Mouse (Mus musculus) limb, embryonic 15.5 days (tissue): ENCODE measurements around the gene Bicral. TPM values are rescaled to one million over a fixed set of nuclear protein-coding genes. Genes with fewer than 3 reads are reported as not detected.

Source experiments
- ATAC-seq: fragments of 200-750 bp; cut with Nextera tagmentation; 2 replicates; pipeline ENCODE4 v1.8.0; 2017; ENCODE audit warnings: low read depth, moderate TSS enrichment; ENCODE audit not compliant: insufficient number of reproducible peaks, low FRiP score, low TSS enrichment
- H3K27ac ChIP-seq: fragments of 300-500 bp; sonication (generic); 2 replicates; pipeline ENCODE4 v1.5.1; 2015; ENCODE audit warnings: moderate library complexity, mild to moderate bottlenecking, inconsistent platforms
- H3K27me3 ChIP-seq: fragments of 300-500 bp; sonication (generic); 2 replicates; pipeline ENCODE4 v1.6.1; 2015; ENCODE audit warnings: inconsistent platforms
- H3K36me3 ChIP-seq: fragments of 300-500 bp; sonication (generic); 2 replicates; pipeline ENCODE4 v1.6.1; 2015; ENCODE audit warnings: inconsistent platforms
- H3K4me1 ChIP-seq: fragments of 300-500 bp; sonication (generic); 2 replicates; pipeline ENCODE4 v1.6.1; 2015; ENCODE audit warnings: inconsistent platforms
- H3K4me2 ChIP-seq: fragments of 300-500 bp; sonication (generic); 2 replicates; pipeline ENCODE4 v1.6.1; 2015; ENCODE audit warnings: mild to moderate bottlenecking, inconsistent platforms
- H3K4me3 ChIP-seq: fragments of 300-500 bp; sonication (generic); 2 replicates; pipeline ENCODE4 v1.5.1; 2015; ENCODE audit warnings: mild to moderate bottlenecking, inconsistent platforms
- H3K9ac ChIP-seq: fragments of 300-500 bp; sonication (generic); 2 replicates; pipeline ENCODE4 v1.6.1; 2015; ENCODE audit warnings: inconsistent platforms
- H3K9me3 ChIP-seq: fragments of 300-500 bp; sonication (generic); 2 replicates; pipeline ENCODE4 v1.6.1; 2016; ENCODE audit warnings: inconsistent platforms
- WGBS: fragments of 180-500 bp; shearing (Covaris S2); methylation state at CpG from one replicate; pipeline ENCODE4 v1.1.7; 2015; 5-methylcytosine and 5-hydroxymethylcytosine counted together
- polyA plus RNA-seq: library from polyadenylated mRNA; unstranded; fragments of >200 nt; fragmentation: Nextera tagmentation; extraction: Ambion mirVana; gene quantifications from 2 replicates; pipeline ENCODE4 v1.2.1, GENCODE M21; 2015

Gene Bicral
- polyA plus RNA-seq, 1 experiment from 2014 or later, result 3.8 TPM

GRCm38 (mm10) chr17:46763544-46763943 lies 94.7 kb downstream of the Bicral start, which contains the start of gene Ptcra:
Ptcra (minus strand) TSS chr17:46763712.
- no peak within 1 kb of the TSS for H3K4me2 ChIP-seq
- no peak within 1 kb of the TSS for H3K4me3 ChIP-seq
- no peak within 1 kb of the TSS for H3K9ac ChIP-seq
- H3K4me1 ChIP-seq, result no peaks in the 10 kb centered on the region
- no peak within 1 kb of the TSS for H3K27ac ChIP-seq
- 50% methylated on average over 2 of the region's 2 CpGs for WGBS
- no peaks in the 10 kb centered on the region for H3K36me3 ChIP-seq
- no peaks in the 10 kb centered on the region for H3K27me3 ChIP-seq
- H3K9me3 ChIP-seq, result no peaks in the 10 kb centered on the region
- ATAC-seq, result no peak

- no peak overlapping the region for H3K4me2 ChIP-seq
- WGBS, result 77% methylated on average over 12 of the region's 12 CpGs
- H3K9ac ChIP-seq, result no peak overlapping the region
- H3K27ac ChIP-seq, result no peak overlapping the region
- ATAC-seq, result no peak
- no peaks in the 10 kb centered on the region for H3K27me3 ChIP-seq
- no peaks in the 10 kb centered on the region for H3K9me3 ChIP-seq
- 0 out of 2 replicates have a peak, but pooled peaks cover 4% of the 10 kb centered on the region for H3K4me1 ChIP-seq
- H3K36me3 ChIP-seq, result no peaks in the 10 kb centered on the region
- no peak overlapping the region for H3K4me3 ChIP-seq
Observed at GRCm38 (mm10) chr17:46758753-46759152, 99.5 kb downstream of the Bicral start.

- under 1% methylated on average over 58 of the region's 58 CpGs for WGBS
- peaks cover 7% of the 10 kb centered on the region; the same call in 1 of the 2 replicates for H3K36me3 ChIP-seq
- peak within 1 kb of the TSS; percentile 94 for H3K27ac ChIP-seq
- H3K4me1 ChIP-seq, result peaks cover 19% of the 10 kb centered on the region
- H3K4me2 ChIP-seq, result peak within 1 kb of the TSS; percentile 67
- H3K9me3 ChIP-seq, result no peaks in the 10 kb centered on the region
- peak within 1 kb of the TSS; percentile 82 for H3K4me3 ChIP-seq
- peak within 1 kb of the TSS; percentile 65 for H3K9ac ChIP-seq
- no peaks in the 10 kb centered on the region for H3K27me3 ChIP-seq
- peak; percentile 97 for ATAC-seq
Observed at GRCm38 (mm10) chr17:46751794-46752556, 106.3 kb downstream of the Bicral start, which contains the start of gene Cnpy3. Cnpy3 (minus strand) TSS chr17:46752214.

GRCm38 (mm10) chr17:46751056-46751793 lies 107.1 kb downstream of the Bicral start:
- no peak for ATAC-seq
- Histone ChIP-seq H3K9ac (peak overlapping the region; percentile 65), H3K27ac (peak overlapping the region; percentile 94), H3K27me3 (no peaks in the 10 kb centered on the region), H3K4me2 (peak overlapping the region; percentile 67), H3K9me3 (no peaks in the 10 kb centered on the region), H3K4me1 (peaks cover 18% of the 10 kb centered on the region), H3K4me3 (peak overlapping the region; percentile 82), H3K36me3 (peaks cover 13% of the 10 kb centered on the region; the same call in 1 of the 2 replicates)
- WGBS, result 15% methylated on average over 16 of the region's 16 CpGs

GRCm38 (mm10) chr17:46750580-46750979 lies 107.7 kb downstream of the Bicral start:
- peak overlapping the region; percentile 65 for H3K9ac ChIP-seq
- H3K36me3 ChIP-seq, result peaks cover 18% of the 10 kb centered on the region; the same call in 1 of the 2 replicates
- H3K27ac ChIP-seq, result peak overlapping the region; percentile 94
- WGBS, result 71% methylated on average over 4 of the region's 4 CpGs
- peak overlapping the region; percentile 82 for H3K4me3 ChIP-seq
- peak overlapping the region; percentile 67 for H3K4me2 ChIP-seq
- peaks cover 18% of the 10 kb centered on the region for H3K4me1 ChIP-seq
- H3K27me3 ChIP-seq, result no peaks in the 10 kb centered on the region
- ATAC-seq, result no peak
- no peaks in the 10 kb centered on the region for H3K9me3 ChIP-seq

GRCm38 (mm10) chr17:46749282-46749681 lies 109.0 kb downstream of the Bicral start:
- Histone ChIP-seq H3K4me1 (peaks cover 18% of the 10 kb centered on the region), H3K36me3 (peaks cover 26% of the 10 kb centered on the region), H3K9ac (no peak overlapping the region), H3K4me2 (no peak overlapping the region), H3K27ac (no peak overlapping the region), H3K9me3 (no peaks in the 10 kb centered on the region), H3K27me3 (no peaks in the 10 kb centered on the region), H3K4me3 (no peak overlapping the region)
- 95% methylated on average over 5 of the region's 5 CpGs for WGBS
- no peak for ATAC-seq

Other genes starting within 250 kb of the Bicral start
- 122 and 123 TPM in 2 replicates for gene Ptk7, start 229.0 kb downstream of the Bicral start, polyA plus RNA-seq
- gene Klc4, start 212.5 kb downstream of the Bicral start, polyA plus RNA-seq, result 20.5 and 22.3 TPM in 2 replicates
- gene Mrpl2, start 212.3 kb downstream of the Bicral start, polyA plus RNA-seq, result 88.4 and 91.3 TPM in 2 replicates
- 53.4 and 63.3 TPM in 2 replicates for gene Cul7, start 208.1 kb downstream of the Bicral start, polyA plus RNA-seq
- 64.6 and 66.9 TPM in 2 replicates for gene Rrp36, start 184.1 kb downstream of the Bicral start, polyA plus RNA-seq
- 141 and 146 TPM in 2 replicates for gene Mea1, start 179.7 kb downstream of the Bicral start, polyA plus RNA-seq
- gene Klhdc3, start 177.6 kb downstream of the Bicral start, polyA plus RNA-seq, result 132 and 156 TPM in 2 replicates
- 82.6 and 86.7 TPM in 2 replicates for gene Ppp2r5d, start 153.4 kb downstream of the Bicral start, polyA plus RNA-seq
- 22.4 and 29.4 TPM in 2 replicates for gene Pex6, start 147.0 kb downstream of the Bicral start, polyA plus RNA-seq
- 1.5 and 2.5 TPM in 2 replicates for gene Gnmt, start 129.3 kb downstream of the Bicral start, polyA plus RNA-seq
- 78.0 and 83.6 TPM in 2 replicates for gene Cnpy3, start 106.3 kb downstream of the Bicral start, polyA plus RNA-seq
- gene Ptcra, start 94.8 kb downstream of the Bicral start, polyA plus RNA-seq, result 0.17 and 0.33 TPM in 2 replicates
- gene 2310039H08Rik, start 85.8 kb downstream of the Bicral start, polyA plus RNA-seq, result 78.8 and 86.0 TPM in 2 replicates
- gene Rpl7l1, start 75.8 kb downstream of the Bicral start, polyA plus RNA-seq, result 151 and 154 TPM in 2 replicates
- 51.2 and 54.1 TPM in 2 replicates for gene Tbcc, start 32.2 kb upstream of the Bicral start, polyA plus RNA-seq
- gene Prph2, start 52.0 kb upstream of the Bicral start, polyA plus RNA-seq, result not detected in 2 replicates
- gene Ubr2, start 152.1 kb upstream of the Bicral start, polyA plus RNA-seq, result 14.4 and 14.9 TPM in 2 replicates